Mouse (Mus musculus) myocyte (in vitro differentiated cells): ENCODE data around the gene Gm42674. TPM values are rescaled to one million over a fixed set of nuclear protein-coding genes. Genes with fewer than 3 reads are reported as not detected.

Source experiments
- H3K27me3 ChIP-seq: one replicate; pipeline ENCODE4 v1.6.1; 2011; ENCODE audit not compliant: control insufficient read depth, insufficient read depth, insufficient read length
- H3K36me3 ChIP-seq: one replicate; pipeline ENCODE4 v1.6.1; 2011; ENCODE audit not compliant: control insufficient read depth, insufficient read depth
- H3K4me2 ChIP-seq: one replicate; pipeline ENCODE4 v1.6.1; 2011; ENCODE audit warnings: low read depth, control low read depth
- H3K4me3 ChIP-seq: one replicate; pipeline ENCODE4 v1.5.1; 2011; ENCODE audit warnings: mild to moderate bottlenecking, control low read depth, moderate library complexity
- H3K79me2 ChIP-seq: one replicate; pipeline ENCODE4 v1.6.1; 2011; ENCODE audit not compliant: control insufficient read depth, insufficient read depth
- H3ac ChIP-seq: one replicate; pipeline ENCODE4 v1.6.1; 2011; ENCODE audit not compliant: control insufficient read depth, insufficient read length
- CEBPB ChIP-seq: IDR thresholded peaks from 2 replicates; pipeline ENCODE4 v1.6.1; 2011; ENCODE audit warnings: mild to moderate bottlenecking, moderate library complexity; ENCODE audit not compliant: poor library complexity, insufficient read depth, severe bottlenecking
- E2F4 ChIP-seq: IDR thresholded peaks from one replicate; pipeline ENCODE4 v1.6.1; 2011; ENCODE audit warnings: mild to moderate bottlenecking, control low read depth, moderate library complexity; ENCODE audit not compliant: insufficient read depth
- MAX ChIP-seq: IDR thresholded peaks from one replicate; pipeline ENCODE4 v1.6.1; 2011; ENCODE audit warnings: low read depth, mild to moderate bottlenecking, control low read depth
- MYOD1 ChIP-seq, 3 experiments: IDR thresholded peaks; one replicate each; pipeline ENCODE4 v1.6.1; 2011; ENCODE audit warnings: control low read depth in 2 of 3, low read depth in 2 of 3, mild to moderate bottlenecking in 2 of 3, moderate library complexity in 1 of 3; ENCODE audit not compliant: insufficient read length in 2 of 3, control insufficient read depth in 1 of 3
- MYOG ChIP-seq, 3 experiments: IDR thresholded peaks; one replicate each; pipeline ENCODE4 v1.6.1; 2011; ENCODE audit warnings: control low read depth in 2 of 3, low read depth in 2 of 3, mild to moderate bottlenecking in 2 of 3; ENCODE audit not compliant: insufficient read length in 2 of 3, control insufficient read depth in 1 of 3, insufficient read depth in 1 of 3
- POLR2A ChIP-seq: IDR thresholded peaks from one replicate; pipeline ENCODE4 v1.6.1; 2011; ENCODE audit warnings: low read depth, mild to moderate bottlenecking, control low read depth, moderate library complexity; ENCODE audit not compliant: insufficient read length
- POLR2AphosphoS2 ChIP-seq: IDR thresholded peaks from one replicate; pipeline ENCODE4 v1.6.1; 2011; ENCODE audit warnings: low read depth, control low read depth; ENCODE audit not compliant: insufficient read length
- REST ChIP-seq: IDR thresholded peaks from one replicate; pipeline ENCODE4 v1.6.1; 2011; ENCODE audit warnings: mild to moderate bottlenecking, control low read depth, moderate library complexity; ENCODE audit not compliant: insufficient read depth, insufficient read length
- SRF ChIP-seq: IDR thresholded peaks from one replicate; pipeline ENCODE4 v1.6.1; 2011; ENCODE audit warnings: low read depth; ENCODE audit not compliant: control insufficient read depth, insufficient read length
- TCF12 ChIP-seq: IDR thresholded peaks from one replicate; pipeline ENCODE4 v1.6.1; 2011; ENCODE audit warnings: mild to moderate bottlenecking, control low read depth; ENCODE audit not compliant: poor library complexity, insufficient read depth, severe bottlenecking
- TCF3 ChIP-seq: IDR thresholded peaks from one replicate; pipeline ENCODE4 v1.6.1; 2011; ENCODE audit warnings: low read depth, control low read depth; ENCODE audit not compliant: insufficient read length
- USF1 ChIP-seq: IDR thresholded peaks from one replicate; pipeline ENCODE4 v1.6.1; 2011; ENCODE audit warnings: low read depth, mild to moderate bottlenecking, control low read depth, moderate library complexity
- polyA plus RNA-seq: library from polyadenylated mRNA; unstranded; fragments of >200 nt; fragmentation: generic; extraction: Trizol; gene quantifications from one replicate; pipeline ENCODE4 v1.2.1, GENCODE M21; 2012; ENCODE audit warnings: missing spikeins

Gm42674 gene
- polyA plus RNA-seq, 1 experiment = 0.89 TPM

- Histone ChIP-seq H3K36me3 (no peaks in the 10 kb centered on the region), H3K4me3 (no peak overlapping the region), H3K4me2 (no peak overlapping the region), H3ac (no peak overlapping the region), H3K79me2 (no peaks in the 10 kb centered on the region), H3K27me3 (no peaks in the 10 kb centered on the region)
- no peak for TF ChIP-seq MYOD1 (IDR thresholded peaks at IDR 0.05; ENCODE audit: control insufficient read depth in 1 of 3, insufficient read length in 2 of 3, low read depth in 2 of 3)
- TF ChIP-seq MAX = no peak
- no peak for TF ChIP-seq TCF12
- no peak for TF ChIP-seq TCF3
- TF ChIP-seq CEBPB = no peak
- no peak for TF ChIP-seq USF1
- TF ChIP-seq POLR2A = no peak
- TF ChIP-seq POLR2AphosphoS2 = no peak
- no peak for TF ChIP-seq SRF
- TF ChIP-seq MYOG (IDR thresholded peaks at IDR 0.05; ENCODE audit: control insufficient read depth in 1 of 3, insufficient read depth in 1 of 3, insufficient read length in 2 of 3, low read depth in 2 of 3) = no peak
- no peak for TF ChIP-seq REST
- TF ChIP-seq E2F4 = no peak
Observed at GRCm38 (mm10) chr3:90638511-90639275, 37.0 kb downstream of the Gm42674 start.

- TF ChIP-seq E2F4 (no peak), CEBPB (no peak), REST (no peak), SRF (no peak), TCF12 (no peak), TCF3 (no peak), POLR2AphosphoS2 (no peak)
- Histone ChIP-seq H3K36me3 (no peaks in the 10 kb centered on the region), H3K4me3 (no peak overlapping the region)
Observed at GRCm38 (mm10) chr3:90639511-90640154, 37.9 kb downstream of the Gm42674 start.

DNA sequence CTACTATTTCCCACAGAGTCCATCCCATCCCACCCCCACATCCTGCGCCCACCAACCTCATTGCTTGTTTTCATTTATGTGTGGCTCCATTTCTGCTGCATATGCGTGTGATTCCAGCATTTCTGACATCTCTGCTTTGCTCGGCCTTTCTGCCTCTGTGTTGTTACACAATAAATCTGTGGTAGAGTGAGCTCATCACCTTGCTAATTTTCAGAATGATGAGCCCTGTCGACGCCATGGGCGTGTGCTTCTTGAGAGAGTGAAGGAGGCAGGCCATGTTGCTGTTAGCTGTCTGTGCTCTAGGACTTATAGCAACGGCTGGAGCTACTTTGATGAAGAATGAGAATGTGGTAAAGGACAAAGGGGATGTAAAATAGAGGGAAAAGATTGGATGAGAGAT lies 39.3 kb downstream of the Gm42674 start:
- H3K36me3 ChIP-seq = no peaks in the 10 kb centered on the region
- H3ac ChIP-seq = no peak overlapping the region
- TF ChIP-seq TCF12 = no peak
- TF ChIP-seq POLR2A = no peak
- no peak for TF ChIP-seq TCF3
- no peak for TF ChIP-seq MYOG (IDR thresholded peaks at IDR 0.05; ENCODE audit: control insufficient read depth in 1 of 3, insufficient read depth in 1 of 3, insufficient read length in 2 of 3, low read depth in 2 of 3)
- no peak for TF ChIP-seq REST
- TF ChIP-seq MYOD1 (IDR thresholded peaks at IDR 0.05; ENCODE audit: control insufficient read depth in 1 of 3, insufficient read length in 2 of 3, low read depth in 2 of 3) = no peak
- no peak for TF ChIP-seq USF1
- TF ChIP-seq CEBPB = no peak
- no peak for TF ChIP-seq POLR2AphosphoS2
- no peak overlapping the region for H3K4me2 ChIP-seq
- H3K4me3 ChIP-seq = no peak overlapping the region
- no peaks in the 10 kb centered on the region for H3K79me2 ChIP-seq
- H3K27me3 ChIP-seq = no peaks in the 10 kb centered on the region

More at GRCm38 (mm10) chr3:90639511-90640154, 37.9 kb downstream of the Gm42674 start:
- H3K79me2 ChIP-seq = no peaks in the 10 kb centered on the region
- H3ac ChIP-seq = no peak overlapping the region
- no peak overlapping the region for H3K4me2 ChIP-seq
- H3K27me3 ChIP-seq = no peaks in the 10 kb centered on the region

GRCm38 (mm10) chr3:90644220-90644619 lies 42.5 kb downstream of the Gm42674 start:
- no peaks in the 10 kb centered on the region for H3K27me3 ChIP-seq
- H3K4me2 ChIP-seq = no peak overlapping the region
- no peaks in the 10 kb centered on the region for H3K36me3 ChIP-seq
- H3K79me2 ChIP-seq = no peaks in the 10 kb centered on the region
- H3K4me3 ChIP-seq = no peak overlapping the region
- no peak for TF ChIP-seq REST
- TF ChIP-seq MYOG (IDR thresholded peaks at IDR 0.05; ENCODE audit: control insufficient read depth in 1 of 3, insufficient read depth in 1 of 3, insufficient read length in 2 of 3, low read depth in 2 of 3) = no peak
- TF ChIP-seq TCF3 = no peak
- TF ChIP-seq CEBPB = no peak
- TF ChIP-seq MAX = no peak
- no peak for TF ChIP-seq MYOD1 (IDR thresholded peaks at IDR 0.05; ENCODE audit: control insufficient read depth in 1 of 3, insufficient read length in 2 of 3, low read depth in 2 of 3)
- TF ChIP-seq TCF12 = no peak
- TF ChIP-seq USF1 = no peak
- TF ChIP-seq E2F4 = no peak
- no peak for TF ChIP-seq SRF
- TF ChIP-seq POLR2A = no peak
- no peak for TF ChIP-seq POLR2AphosphoS2
- no peak overlapping the region for H3ac ChIP-seq

DNA sequence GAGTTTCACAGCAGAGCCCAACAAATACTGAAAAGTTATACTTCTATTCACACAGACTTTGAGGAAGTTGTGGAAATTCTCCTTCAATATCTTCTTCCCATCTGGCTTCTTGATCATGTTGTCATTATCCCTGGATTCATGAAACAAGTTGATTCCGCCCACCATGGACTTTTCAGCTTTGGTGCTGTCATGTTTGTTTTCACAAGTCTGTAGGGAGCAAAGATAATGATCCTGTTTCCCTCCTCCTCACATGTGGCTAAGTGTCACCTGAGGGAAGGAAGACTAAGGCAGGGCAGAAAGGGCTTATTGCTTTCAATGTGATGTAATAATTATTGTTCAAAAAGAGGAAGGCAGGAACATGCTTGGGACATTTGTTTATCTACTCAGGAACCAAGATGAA lies 45.6 kb downstream of the Gm42674 start:
- Histone ChIP-seq H3ac (no peak overlapping the region), H3K36me3 (no peaks in the 10 kb centered on the region), H3K79me2 (no peaks in the 10 kb centered on the region), H3K4me3 (no peak overlapping the region), H3K4me2 (no peak overlapping the region), H3K27me3 (no peaks in the 10 kb centered on the region)
- no peak for TF ChIP-seq CEBPB
- no peak for TF ChIP-seq SRF
- TF ChIP-seq TCF3 = no peak
- no peak for TF ChIP-seq REST
- TF ChIP-seq MYOG (IDR thresholded peaks at IDR 0.05; ENCODE audit: control insufficient read depth in 1 of 3, insufficient read depth in 1 of 3, insufficient read length in 2 of 3, low read depth in 2 of 3) = no peak
- TF ChIP-seq MYOD1 (IDR thresholded peaks at IDR 0.05; ENCODE audit: control insufficient read depth in 1 of 3, insufficient read length in 2 of 3, low read depth in 2 of 3) = no peak
